Mouse (Mus musculus) 3T3-L1 (cell line): ENCODE results near the gene Asphd2.

Experiments
- DNase-seq: peaks from one replicate; pipeline ENCODE4 v3.0.0-alpha.2; 2015; ENCODE audit warnings: low read depth, low spot score

Asphd2 gene

DNA sequence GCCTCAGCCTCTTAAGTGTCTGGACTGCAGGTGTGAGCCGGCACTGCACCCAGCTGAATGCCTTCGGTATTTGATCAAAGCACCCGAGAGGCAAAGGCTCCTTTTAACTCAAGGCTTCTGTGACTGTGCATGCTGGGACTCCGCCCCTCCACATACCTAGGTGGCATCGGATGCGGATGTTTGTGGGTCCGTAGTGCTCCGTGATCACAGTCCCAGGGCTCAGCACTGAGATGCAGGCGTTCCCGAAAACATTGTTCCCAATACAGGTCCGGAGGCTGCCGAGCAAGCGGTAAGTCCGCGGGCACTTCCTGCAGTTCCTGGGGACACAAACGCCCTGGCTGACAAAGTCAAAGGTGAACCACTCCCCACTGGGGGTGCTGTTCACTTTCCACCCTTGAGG lies 3.7 kb downstream of the Asphd2 start:
- no peak for DNase-seq

- DNase-seq: no peak
These were observed 5.3 kb downstream of the Asphd2 start for GRCm38 (mm10) chr5:112389352-112389751.

- DNase-seq: no peak
These were observed 8.7 kb downstream of the Asphd2 start for GRCm38 (mm10) chr5:112385973-112386372.

- no peak for DNase-seq
These were observed 9.7 kb downstream of the Asphd2 start for GRCm38 (mm10) chr5:112384805-112385472.

DNA sequence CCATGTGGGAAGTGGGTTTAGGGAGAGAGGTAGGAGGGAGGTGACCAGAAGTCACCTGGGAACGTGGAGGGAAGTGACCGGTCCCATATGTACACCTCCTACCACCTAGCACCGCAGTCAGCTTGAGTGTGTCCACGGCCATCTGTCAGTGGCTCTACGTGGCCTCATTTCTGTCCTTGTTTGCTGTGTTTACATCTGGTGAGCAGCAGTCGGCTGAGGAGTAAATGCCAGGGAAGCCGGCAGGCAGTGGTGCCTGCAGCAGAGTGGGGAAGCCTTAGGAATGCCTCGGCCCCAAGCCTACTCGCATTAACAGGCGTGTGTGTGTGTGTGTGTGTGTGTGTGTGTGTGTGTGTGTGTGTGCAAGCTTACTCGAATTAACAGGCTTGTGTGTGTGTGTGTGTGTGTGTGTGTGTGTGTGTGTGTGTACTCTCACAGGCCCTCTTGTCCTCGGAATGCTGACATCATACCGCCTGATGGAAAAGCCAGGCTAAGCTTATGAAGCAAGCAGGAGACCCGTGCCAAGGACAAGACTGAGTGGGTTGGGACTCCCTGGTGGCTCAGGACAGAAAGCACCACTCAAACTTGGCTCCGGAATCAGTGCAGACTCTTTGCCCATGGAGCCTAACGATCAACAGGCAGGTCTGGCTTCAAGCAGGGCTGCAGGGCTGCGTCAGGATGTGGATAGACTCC lies 11.9 kb downstream of the Asphd2 start:
- no peak for DNase-seq

- no peak for DNase-seq
These were observed 12.6 kb downstream of the Asphd2 start for GRCm38 (mm10) chr5:112382042-112382441.

DNA sequence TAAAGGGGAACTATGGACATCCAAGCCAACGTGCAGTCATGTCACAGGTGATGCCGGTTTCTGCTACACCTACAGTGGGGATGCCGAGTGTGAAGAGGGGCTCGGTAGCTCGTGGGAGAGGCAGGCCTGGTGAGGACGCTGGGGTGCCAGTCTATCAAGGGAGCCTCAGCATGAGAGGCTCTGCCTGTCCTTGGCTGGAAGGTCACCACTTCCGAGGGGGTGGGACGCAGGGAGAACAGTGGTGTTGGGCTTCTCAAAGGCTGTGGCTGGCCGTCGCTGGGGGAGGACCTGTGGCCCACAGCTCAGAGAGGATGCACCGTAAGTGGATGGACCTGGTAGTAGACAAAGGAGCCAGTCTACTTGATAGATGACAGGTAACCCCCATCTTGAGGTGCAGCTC lies 13.5 kb downstream of the Asphd2 start:
- DNase-seq: no peak

DNA sequence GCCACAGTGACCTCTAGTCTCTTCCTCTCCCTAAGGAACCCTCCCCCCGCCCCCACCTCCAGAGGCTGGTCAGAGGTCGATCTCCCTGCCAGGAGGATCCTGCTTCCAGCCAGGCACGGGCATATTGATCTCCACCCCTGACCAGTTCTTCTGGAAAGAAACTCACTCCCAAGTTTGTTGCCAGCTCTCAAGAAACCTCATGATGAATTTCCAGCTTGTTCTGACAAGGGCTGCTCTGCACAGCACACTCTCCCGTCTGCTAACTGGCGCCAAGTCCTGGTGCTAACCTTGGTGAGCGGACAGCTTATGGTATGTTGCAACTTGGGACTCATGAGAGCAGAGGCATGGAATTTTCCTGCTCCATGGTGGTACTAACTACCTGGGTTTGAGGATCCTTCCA lies 15.9 kb downstream of the Asphd2 start:
- DNase-seq: peak; percentile 11

DNA sequence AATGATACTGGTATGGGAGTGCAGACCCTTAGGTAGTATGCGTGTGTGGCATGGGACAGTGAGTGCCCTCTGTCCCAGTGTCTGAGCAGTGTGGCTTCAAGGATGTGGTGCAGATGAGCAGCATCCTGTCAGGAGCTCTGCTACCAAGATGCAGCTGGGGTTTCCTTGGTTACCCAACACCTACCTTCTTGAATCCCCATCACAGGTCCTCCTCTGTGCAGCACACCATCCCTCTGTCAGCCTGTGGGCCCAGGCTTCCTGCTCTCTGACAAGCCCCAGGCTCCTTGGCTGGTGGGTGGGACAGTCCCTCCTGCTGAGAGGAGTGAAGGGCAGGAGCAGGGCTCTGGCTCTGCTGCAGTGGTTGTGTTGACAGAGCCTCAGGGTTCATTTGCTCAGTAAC lies 17.3 kb downstream of the Asphd2 start:
- DNase-seq: no peak

DNA sequence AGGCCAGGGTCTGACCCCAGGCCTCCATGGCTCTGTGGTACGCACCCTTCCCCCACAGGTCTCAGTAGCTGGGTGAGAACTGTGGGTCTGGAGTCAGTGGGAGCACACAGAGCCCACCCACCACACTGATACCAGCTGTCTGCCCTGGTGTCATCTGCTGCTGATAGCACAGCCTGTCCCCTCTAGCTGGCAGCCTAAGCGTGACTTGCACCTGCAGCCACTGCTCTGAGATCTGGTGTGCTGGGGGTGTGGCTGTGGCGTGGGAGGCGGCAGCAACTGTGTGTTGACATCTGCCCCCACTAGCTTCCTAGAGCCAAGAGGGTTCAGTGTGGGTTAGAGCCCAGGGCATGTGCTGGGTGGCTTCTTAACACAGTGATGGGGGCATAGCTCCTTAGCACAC lies 18.6 kb downstream of the Asphd2 start:
- no peak for DNase-seq

GRCm38 (mm10) chr5:112371933-112372332 lies 22.7 kb downstream of the Asphd2 start:
- no peak for DNase-seq

GRCm38 (mm10) chr5:112370236-112370813 lies 24.3 kb downstream of the Asphd2 start:
- DNase-seq: no peak

DNA sequence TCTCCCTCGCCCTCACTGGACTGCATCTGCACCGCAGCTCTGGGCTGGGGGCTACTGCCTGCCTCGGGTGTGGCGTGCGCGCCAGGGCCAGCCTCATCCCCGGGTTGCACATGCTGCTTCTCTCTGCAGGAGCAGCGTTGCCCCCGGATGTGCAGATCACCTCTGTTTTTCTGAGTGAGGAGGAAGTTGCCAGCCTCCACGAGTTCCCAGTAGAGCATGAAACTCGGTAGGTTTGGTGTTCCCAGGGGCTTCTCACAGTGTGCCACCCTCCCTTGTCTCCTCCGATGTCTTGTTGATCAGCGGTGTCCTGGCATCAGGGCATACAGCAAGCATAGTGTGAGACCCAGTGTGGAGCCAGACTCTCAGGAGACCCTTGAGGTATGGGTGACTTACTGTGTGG lies 25.3 kb downstream of the Asphd2 start:
- no peak for DNase-seq

DNA sequence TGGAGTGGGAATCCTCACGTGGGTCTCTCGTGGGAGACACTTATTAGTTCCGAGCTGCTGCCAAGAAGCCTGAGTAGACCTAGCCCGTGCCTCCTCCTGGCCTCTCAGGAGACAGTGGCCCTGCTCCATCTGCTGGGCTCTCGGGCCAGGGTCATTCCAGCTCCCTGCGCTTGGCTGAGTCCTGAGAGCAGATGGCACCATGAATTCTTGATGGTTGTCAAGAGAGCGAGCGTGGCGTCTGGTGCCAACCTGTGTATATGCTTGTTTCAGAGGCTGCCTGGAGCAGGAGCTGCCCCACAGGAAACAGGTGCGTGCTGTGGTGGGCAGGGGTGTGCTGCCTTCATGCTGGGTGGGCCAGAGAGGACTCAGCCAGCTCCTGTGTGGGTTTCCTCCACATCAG lies 26.0 kb downstream of the Asphd2 start:
- no peak for DNase-seq

GRCm38 (mm10) chr5:112367929-112368328 lies 26.7 kb downstream of the Asphd2 start:
- DNase-seq: peak; percentile 90

DNA sequence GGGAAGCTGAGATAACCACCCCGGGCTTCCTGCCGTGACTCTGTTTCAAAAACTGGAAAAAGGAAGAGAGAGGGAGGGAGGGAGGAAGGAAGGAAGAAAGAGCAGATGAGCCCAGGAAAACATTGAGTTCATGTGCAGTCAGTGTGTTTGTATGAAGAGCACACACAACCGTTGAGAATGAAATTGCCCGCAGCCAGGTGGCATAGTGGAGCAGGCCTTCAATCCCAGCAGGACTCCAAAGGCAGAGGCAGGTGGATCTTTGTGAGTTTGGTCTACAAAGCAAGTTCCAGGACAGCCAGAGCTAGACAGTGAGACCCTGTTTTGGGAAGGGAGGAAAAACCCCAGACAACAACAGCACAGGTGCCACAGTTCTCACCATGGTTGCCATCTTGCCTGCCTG lies 27.3 kb downstream of the Asphd2 start:
- peak; percentile 21 for DNase-seq

DNA sequence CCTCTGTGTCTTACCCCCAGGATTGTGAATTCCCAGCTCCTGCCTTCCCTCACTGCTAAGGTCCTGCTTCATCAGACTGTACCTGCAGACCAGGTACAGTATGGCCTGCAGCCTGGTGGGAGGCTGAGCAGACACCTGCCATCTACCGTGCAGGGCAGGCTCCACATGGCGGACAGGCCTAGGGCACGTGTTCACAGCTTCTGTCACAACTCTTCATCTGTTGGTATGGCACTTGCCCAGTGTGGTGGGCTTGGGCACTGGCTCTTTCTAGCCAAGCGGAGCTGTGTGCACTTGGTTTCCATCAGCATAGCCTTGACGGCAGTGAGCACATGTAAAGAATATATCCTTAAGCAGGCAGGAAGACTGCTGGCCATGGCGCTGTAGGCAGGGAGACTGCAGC lies 27.8 kb downstream of the Asphd2 start:
- DNase-seq: no peak

GRCm38 (mm10) chr5:112364184-112364797 lies 30.4 kb downstream of the Asphd2 start:
- DNase-seq: no peak

DNA sequence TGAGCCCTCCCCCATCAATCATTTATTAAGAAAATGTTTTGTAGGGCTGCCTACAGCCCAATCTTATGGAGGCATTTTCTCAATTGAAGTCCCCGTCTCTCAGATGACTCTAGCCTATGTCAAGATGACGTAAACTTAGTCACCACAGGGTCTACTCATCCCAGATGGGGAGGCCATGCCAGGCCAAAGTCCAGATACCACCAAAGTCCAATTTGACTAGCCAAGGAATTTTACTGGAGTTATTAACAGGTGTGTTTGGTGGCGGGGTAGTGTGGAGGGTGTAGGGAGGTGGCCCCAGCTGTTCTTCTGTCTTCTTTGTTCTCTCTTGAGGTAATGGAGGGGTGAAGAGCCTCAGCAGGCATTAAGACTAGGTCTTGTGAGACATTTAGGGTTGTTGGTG lies 34.6 kb downstream of the Asphd2 start:
- DNase-seq: no peak

DNA sequence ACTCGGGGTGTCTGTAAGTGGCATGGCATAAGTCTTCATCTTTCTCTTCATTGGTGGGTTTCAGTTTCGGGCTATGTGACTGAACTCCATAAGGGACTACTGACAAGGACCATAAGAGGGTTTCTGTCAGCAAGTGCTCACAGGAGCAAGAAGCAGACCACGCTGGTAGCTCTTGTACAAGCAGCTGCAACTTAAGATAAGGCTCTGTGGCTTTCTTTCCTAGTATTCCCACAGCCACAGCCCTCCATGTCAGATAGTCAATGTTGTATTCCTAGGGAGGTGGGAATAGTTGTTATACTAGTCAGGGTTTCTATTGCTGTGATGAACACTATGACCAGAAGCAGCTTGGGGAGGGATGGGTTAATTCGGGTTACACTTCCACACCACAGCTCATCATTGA lies 35.1 kb downstream of the Asphd2 start:
- DNase-seq: no peak

GRCm38 (mm10) chr5:112356322-112356721 lies 38.3 kb downstream of the Asphd2 start:
- DNase-seq: no peak

DNA sequence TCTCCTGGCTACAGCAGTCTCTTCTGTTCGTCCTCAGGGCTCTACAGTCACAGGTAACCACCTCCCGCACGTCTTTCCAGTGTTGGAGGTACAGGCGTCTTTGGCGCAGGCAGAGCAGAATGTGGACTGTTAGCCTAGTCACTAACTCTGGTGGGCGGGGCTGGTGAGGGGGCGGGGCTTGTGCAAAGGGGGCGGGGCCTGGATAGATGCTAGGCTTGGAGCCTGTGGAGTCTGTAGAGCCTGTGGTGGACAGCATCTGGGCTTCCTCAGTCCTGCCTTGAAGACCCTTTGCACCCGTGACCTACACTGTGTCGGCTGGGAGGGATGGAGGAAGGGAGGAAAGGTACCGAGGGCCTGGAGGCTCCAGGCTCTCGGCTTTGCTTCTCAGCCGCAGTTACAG lies 38.8 kb downstream of the Asphd2 start, which contains the start of gene Gm6583:
Gm6583 (minus strand) TSS at position 124 of the 400 bp plus-strand sequence.
- no peak for DNase-seq

DNA sequence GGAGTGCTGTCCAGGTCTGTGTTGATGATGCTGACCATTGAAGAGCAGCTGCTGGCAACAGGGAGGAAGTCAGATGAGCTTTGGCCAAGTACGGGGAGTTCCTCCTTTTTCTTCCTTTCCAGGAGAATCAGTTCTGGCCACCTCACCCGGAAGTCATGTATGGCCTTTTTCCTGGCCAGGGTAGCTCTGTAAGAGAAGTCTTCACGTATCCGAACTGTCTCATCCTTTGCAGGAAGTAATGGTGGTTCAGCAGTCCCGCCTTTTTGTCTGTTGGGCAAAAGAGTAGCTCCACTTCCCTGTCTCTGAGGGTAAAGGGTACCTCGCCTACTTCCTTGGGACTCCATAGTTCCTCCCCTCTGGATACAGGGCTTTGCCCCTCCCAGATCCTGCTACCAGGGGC lies 39.2 kb downstream of the Asphd2 start:
- DNase-seq: no peak
